Mouse (Mus musculus) heart, postnatal 4 days (tissue): ENCODE measurements around the gene Khdc4. TPM values are rescaled to one million over a fixed set of nuclear protein-coding genes. Genes with fewer than 3 reads are reported as not detected.

Source experiments
- DNase-seq: peaks from one replicate; pipeline ENCODE4 v3.0.0; 2021
- total RNA-seq, 2 experiments: library from RNA; stranded (reverse); gene quantifications; 2 replicates each; pipeline ENCODE4 v1.2.3; 2021

The Khdc4 gene
- total RNA-seq, result 10 to 100 TPM; 44.9 to 49.2 TPM

DNA sequence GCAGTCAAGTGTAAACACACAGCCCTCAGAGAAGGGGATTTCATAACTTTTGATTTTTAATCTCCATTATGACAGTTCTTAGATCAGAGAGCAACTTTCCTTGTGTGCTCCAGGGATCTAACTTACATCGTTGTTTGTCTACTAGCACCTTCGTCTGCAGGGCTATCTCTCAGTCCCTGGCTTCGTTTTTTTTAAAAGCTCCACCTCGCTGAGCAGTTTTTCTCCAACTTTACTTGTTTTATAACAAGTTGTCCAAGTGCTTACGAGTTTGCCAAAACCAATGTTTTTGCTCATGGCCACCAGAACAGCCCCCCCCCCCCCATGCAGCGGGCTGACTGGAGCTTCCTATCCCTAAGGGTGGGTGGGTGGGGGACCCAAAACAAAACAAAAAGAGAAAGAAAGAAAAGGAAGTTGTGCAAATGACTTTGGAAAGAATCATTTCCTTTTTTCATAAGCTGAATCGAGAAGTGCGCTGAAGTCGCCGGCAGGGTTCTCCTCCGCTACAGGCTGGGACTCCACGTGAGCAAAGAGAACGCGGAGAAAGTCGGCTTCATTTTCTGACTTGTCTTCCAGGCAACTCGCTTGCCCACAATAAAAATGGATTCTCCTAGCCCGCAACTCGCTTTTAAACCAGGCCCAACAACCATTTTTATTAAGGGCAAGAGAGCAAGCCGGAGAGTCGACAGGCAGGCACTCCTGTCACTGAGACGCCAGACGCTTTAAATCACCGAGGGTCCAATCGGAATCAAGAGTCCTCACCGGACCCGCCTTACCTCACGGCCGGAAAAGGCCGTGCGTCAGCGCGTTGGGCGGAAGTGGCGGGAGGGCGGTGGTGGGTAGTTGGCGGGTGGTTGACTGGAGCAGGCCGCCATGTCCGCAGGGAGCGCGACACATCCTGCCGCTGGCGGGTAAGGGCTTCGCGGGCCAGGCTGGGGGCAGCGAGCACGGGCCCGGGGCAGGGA, at the start of gene Khdc4:
Khdc4 (plus strand) TSS at position 824 of the 962 bp plus-strand sequence.
- DNase-seq, result peak; percentile 97

DNA sequence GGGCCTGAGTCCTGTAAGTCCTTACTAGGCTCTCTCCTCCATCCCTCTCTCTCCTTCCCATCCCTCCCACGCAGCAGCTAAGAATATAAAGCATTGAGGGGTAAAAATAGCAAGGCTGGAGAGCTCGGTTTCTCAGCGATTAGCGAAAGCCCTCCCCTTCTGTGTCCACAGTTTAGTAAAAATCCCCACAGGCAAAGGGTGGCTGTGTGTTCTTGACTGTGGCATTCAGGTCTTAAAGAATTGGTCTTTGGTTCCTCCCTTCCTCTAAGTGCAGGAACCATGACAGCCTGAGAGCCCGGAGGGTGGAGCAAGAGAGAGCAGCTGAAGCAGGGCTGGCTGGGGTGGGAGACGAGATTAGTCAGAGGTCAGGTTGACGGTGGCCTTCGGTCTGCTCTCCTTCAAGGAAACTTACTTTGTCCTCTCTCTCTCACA, 49.0 kb upstream of the Khdc4 start:
- no peak for DNase-seq

DNA sequence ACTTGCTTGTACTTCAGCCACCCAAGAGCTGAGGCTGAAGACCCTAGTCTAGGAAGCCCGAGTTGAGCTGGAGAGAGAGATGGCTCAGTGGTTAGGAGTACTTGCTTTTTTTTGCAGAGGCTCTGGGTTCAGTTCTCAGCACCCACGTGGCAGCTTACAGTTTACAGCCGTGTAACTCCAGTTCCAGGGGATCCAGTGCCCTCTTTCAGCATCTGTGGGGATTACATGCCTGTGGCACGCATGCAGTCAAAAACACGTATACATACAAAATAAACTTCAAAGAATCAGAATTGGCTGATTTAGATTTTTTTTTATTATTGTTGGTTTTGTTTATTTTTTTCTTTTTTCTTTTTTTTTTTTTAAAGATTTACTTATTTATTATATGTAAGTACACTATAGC, 48.5 kb upstream of the Khdc4 start:
- DNase-seq, result no peak

DNA sequence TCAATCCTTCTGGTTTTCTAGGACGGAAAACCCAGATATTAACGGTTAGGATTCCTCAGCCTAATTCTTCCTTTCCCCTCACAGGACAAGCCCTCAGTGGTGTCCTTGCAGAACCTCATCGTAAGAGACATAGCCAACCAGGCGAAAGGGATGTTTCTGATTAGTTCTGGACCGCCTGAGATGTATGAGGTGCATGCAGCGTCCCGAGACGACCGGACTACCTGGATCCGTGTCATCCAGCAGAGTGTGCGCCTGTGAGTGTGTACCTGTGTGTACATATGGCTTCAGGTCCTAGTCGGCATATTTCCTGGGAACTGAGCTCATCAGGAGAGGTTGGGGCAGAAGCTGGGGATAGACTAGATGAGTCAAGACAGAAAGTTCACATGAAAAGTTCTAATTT, 46.4 kb upstream of the Khdc4 start:
- no peak for DNase-seq

DNA sequence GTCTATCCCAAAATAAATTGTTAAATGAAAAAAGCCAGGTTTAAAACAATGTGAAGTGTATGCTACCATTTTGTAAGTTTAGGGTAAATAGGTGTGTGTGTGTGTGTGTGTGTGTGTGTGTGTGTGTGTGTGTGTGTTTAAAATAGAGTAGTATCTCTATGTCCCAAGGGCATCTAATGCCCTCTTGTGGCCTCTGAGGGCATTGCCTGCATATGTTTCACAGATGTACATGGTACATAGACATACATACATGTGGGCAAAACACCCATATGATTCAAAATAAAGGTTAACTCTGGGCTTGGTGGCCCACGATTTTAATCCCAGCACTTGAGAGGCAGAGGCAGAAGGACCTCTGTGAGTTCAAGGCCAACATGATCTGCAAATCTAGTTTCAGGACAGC, 44.9 kb upstream of the Khdc4 start:
- peak; percentile 77 for DNase-seq

DNA sequence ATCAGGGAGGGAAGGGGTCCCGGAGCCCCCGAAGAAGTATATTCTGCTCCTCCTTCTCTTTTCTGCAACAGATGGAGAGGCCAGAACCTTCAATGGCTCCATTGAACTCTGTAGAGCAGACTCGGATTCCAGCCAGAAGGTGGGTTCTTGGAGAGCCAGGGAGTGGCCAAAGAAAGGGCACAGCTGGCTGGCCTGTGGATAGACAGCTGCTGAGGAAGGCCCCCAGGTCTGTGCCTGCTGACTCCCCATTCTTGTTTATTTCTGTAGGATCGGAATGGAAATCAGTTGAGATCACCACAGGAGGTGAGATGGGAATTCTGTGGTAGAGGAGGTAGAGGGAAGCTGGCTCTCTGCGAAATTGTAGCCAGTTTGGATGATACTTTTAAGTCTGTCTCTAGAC, 42.5 kb upstream of the Khdc4 start:
- no peak for DNase-seq

DNA sequence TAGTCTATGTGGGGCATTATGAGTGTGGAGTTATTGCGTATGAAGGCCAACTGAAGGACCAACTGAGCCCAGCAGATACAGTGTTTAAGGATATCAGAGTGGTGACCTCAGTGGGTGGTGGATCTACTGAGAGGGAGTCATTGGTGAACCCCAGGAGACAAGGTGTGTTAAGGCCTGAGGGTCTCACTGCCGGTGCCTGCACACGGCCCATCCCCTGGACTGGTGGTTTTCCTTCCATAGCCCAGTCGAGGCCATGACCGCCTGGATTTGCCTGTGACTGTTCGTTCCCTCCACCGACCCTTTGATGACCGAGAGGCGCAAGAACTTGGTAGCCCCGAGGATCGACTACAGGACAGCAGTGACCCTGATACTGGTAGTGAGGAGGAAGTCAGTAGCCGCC, 39.7 kb upstream of the Khdc4 start:
- DNase-seq, result no peak

DNA sequence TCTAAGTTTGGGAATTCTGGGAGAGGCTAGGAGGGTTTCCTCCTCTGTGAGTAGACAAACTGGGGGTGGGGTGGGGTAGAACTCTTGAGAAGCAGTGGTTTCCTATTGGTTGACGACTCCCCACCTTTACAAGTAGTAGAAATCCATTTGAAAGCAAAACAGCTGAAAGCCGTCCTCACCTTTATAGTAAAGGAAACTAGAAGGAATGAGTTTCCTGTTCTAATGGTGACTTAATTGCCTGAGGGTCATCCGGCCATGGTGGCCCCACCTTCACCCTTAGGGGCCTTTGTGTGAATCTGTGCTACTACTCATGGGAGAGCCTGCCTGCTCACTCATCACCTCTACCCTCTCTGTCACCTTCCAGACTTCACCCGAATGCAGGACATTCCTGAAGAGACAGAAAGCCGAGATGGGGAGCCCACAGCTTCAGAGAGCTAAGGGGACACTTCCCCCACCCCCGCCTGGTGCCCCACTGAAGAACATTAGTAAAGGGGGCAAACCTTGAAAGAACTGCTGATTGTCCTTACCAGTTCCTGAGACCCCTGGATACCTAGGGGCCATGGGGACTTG, 39.1 kb upstream of the Khdc4 start:
- no peak for DNase-seq

DNA sequence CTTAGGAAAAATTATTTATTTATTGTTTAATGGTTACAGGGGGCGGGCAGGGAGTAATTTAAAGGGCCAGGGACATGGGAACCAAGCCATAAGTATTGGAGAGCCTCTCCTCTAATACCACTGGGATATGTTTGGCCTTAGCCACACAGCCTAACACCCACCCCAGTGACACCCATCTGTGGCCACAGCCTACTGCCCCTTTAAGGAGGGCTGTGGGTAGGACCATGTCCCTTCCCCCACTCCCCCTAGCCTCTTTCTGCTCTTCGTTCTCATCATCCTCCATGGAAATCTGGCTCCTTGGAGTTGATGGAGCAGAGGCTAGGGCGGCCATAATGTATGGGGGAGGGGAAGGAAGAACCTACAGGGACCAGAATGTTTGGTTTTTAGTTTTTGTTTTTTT, 38.5 kb upstream of the Khdc4 start:
- no peak for DNase-seq

DNA sequence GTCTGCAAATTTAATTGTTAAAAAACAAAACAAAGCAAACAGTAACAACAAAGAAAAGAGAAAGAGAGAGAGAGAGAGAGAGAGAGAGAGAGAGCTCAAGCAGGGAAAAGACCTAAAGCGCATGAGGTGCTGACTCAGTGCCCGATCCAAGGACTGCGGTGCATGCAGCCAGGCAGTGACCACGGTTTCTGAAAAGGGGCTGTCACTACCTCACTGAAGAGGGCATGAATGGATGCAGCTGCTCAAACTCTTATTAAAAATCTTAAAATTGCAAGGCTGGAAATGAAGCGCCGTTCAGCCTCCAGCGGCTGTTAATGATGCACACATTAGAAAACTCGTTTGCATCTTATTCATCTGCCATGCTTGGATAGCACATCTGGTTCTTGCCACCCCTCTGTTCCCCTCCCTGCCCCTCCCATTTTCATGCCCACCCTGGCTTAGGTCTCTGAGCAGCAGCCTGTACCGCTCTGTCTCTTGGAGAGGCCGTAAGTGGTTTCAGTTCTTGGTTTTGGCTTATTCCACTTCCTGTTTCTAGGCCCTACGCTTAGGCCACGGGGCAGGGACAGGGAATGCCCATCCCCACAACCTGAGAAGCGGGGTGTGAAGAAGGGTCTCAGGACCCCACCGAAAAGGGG, 37.7 kb upstream of the Khdc4 start:
- no peak for DNase-seq

DNA sequence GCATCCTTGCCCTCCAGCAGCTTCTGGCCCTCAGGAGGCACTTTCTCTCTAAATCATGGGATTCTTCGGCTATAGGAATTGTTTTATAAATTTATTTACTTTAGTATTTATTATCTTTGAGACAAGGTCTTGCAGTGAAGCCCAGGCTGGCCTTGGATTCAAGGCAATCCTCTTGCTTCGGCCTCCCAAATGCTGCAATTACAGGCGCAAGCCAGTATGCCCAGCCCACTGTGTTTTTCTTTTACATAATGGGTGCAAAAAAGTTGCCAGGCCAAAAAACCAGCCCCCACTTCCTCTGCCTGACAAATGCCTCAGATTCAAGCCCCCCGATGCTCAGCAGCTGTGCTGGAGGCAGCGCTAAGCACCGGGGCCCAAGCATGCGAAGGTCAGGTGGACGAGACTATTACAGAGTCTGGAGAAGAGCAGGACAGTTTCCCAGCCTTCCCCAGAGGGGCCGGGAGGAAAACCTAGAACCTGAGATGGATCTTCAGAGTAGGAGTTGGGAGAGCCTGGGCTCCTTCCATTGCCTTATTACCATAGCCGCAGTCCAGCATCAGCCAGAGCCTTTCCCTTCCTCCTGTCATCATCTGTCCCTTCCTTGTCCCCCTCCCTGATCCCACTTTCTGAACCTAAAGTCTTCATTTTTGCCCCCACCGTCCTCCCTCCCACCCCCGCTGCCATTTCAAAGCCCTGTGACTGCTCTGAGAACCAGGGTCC, 37.0 kb upstream of the Khdc4 start:
- no peak for DNase-seq

DNA sequence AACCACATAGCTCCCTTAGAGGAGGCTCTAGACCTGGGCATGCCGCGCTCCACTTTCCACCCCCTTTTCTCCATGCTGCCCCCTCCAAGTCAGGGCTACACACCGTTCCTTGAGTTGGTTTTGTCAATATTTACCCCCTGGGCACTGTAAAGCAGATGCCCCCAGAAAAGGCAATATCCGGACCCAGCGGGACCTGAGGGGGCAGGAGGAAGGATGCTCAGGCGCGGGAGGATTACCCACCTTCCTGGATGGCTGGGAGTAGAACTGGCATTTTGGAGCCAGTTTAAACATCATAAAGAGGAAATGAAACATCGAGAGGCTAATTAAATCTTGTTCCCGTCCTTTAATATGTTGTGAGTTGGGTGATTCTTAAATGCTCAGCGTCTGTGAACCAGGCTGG, 36.4 kb upstream of the Khdc4 start:
- DNase-seq, result no peak

DNA sequence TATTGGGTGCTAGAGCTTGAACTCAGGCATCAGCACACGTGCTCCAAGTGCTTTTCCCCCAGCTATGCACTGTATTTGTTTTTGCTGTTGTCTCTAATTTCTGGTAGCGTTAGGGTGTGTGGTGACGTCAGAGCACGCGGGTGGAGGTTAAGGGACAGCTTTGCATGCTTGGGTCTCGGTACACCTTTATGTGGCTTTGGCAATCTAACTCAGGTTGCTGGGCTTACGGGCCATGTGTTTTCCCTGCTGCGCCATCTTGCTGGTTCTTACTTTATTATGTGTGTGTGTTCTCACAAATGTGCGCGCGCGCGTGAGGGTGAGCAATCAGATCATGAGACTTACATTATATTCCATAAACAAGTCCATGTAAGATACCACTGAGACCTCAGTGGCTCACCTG, 35.6 kb upstream of the Khdc4 start:
- no peak for DNase-seq

DNA sequence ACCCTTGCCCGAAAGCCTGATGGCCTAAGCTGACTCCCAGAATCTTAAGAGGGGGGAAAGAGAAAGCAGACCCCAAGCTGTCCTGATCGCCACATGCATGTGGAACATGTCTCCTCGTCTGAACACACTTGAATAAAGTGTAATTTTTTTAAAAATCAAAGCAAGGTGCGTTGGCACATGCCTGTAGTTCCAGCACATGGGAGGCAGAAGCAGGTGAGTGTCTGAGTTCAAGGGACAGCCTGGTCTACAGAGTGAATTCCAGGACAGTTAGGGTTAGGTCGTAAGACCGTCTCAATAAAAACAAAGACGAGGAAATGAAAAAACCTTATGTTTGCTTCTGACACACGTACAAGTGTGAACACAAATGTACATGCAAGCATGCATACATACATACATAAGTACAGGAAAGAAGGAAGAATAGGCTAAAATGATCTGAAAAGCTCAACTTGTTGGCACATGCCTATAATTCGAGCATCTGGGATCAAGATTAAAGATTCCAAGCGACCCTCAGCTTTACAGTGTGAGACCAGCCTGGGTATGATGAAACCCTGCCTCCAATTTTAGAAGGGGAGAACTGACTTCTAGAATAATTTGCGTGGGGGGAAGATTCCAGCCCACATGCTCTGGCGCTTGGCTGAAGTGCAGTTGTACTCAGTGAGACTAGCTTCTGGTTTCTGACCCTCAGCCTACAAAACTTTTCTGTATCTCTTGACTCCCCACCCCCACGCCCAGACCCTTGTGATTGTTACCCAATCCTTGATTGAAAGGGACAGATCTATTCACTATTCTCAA, 34.7 kb upstream of the Khdc4 start:
- DNase-seq, result no peak

DNA sequence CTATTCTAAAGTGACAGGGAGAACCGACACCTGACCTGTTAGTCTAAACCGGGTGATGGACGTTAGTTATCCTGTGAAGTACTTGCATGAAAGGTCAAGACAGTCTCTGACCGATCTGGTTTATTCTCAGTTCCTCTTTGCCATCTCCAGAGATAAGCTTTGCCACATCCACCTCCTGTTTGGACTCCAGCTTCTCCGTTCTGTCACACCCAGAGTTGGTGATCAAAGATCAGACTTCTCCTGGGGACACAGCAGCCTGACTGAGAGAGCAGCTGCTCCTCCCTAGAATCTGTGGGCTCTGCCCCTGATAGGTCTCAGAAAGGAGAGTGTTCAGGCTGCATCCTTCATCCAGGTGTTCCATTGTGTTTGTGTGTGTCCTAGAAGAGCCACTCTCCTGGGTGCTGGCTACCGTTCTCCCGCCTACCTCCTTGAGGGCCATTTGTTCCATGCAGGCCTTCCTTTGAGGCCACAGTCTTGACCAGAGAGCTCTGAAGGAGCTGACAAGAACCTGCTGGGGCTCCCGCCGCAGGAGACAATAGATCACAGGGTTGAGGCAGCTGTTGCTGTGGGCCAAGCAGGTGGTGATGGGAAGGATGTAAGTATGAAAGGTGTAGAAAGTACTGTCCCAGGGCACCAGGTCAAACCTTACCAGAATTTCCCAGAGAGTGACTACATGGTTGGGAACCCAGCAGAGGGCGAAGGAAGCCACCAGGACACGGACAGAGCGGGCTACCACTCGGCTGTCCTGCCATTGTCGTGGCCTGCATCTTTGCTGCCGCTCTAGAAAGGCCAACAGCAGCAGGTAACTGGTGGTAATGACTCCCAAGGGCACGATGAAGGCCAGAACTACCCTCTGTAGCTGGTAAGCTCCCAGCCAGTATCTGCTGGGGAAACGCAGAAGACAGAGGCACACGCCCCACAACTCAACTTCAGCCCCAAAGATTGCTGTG, 33.7 kb upstream of the Khdc4 start:
- no peak for DNase-seq

DNA sequence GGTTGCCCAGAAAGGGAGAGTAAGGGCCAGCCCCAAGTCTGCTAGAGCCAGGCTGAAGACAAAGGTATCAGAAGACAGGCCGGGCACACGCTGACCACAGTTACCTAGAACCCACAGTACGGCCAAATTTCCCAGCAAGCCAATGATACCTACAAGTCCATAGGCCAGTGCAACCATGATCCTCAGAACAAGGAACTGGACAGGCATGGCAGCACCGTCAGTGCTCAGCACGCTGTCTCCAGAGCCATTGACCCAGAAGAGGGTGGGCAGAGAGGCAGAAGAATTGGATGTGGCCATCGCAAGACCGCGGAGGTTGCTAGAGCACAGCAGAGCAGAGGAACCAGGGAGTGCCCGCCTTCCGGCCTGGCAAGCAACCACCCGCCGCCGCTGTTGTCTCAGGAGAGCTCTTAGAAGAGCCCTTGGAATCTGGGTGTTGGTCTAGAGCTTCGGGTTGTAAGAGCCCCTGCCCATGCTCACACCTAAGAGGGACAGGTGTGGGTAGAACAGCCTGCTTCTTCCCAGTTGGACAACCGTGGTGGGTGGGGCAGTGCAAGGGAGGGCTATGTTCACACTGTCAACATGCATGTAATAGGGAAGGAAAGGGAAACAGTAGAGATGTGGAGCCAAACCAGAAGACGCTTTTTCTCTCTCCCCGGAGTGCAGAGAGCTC, 32.6 kb upstream of the Khdc4 start, which contains the start of gene Rxfp4:
Rxfp4 (minus strand) TSS at position 297 of the 670 bp plus-strand sequence.
- no peak for DNase-seq

DNA sequence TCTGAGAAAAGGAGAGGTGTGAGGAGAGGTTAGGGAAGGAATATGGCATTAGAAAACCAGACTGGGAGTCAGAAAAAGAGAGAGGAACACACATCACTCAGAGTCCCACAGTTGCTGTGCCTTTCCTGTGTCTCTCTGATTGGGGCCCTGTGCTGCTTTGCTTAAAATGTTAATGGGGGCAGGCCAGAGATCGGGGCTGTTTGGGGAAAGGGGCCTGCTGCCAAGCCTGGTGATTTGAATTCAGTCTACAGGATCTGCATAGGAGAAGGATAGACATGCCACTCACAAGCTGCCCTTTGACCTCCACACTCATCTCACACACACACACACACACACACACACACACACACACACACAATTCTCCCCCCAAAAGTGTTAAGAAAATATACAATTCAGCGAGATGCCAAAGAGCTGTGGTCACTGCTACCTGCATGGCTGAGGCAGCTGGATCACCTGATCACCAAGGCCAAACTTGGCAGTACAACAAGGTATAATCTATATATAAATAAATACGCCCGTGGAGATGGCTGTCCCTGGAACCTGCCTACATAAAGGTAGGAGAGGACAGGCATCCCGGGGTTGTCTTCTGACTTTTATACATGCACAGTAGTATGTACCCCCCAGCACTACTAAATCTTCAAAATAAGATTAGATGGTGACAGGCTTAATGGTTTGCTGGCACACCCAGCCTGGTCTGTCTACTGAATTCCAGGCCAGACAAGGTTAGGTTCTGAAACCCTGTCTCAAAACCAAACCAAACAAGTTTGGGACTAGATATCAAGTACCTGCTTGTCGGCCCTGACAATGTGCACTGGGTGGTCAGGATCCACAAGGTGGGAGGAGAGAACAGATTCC, 31.9 kb upstream of the Khdc4 start:
- DNase-seq, result no peak

DNA sequence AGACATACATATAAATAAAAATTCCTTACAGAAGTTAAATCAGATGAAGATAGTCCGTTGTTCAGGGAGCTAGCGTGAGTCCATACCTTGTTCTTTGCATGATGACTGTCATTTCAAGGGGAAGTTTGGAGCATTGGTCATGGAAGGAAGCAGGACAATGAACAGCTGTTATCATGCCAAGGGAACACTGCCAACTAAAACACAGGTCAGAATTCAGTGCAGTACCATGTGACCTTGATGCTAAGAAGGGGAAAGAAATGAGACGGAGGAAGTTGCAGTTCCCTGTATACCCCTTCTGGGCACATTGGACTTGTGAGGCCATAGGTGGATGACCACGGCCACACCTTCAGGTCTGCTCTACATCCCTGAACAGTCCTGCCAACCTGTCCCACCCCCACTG, 31.0 kb upstream of the Khdc4 start:
- peak; percentile 57 for DNase-seq

DNA sequence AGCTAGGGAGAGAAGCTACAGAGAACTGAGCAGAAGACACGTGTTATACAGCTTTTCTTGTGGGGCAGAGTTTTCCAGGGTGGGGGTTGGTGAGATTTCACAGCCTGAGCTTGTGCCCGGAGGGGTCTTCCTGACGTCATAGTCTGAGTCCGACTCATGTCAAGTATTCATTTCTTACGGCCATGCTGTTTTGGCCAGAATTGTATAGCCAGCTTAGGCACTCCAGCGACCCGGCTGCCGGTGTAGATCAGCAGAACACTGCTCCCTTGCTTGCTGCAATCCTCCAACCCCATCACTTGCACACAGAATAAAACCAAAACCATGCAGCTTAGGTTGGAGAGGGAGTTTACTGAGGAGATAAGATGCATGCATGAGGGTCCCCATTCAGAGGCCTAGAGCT, 30.0 kb upstream of the Khdc4 start:
- DNase-seq, result no peak
